Mouse (Mus musculus) embryonic fibroblast, embryonic 13.5 days (primary cell): ENCODE results near the gene Ttyh1.
A peak's percentile ranks its signal among the peaks of the same experiment; 100 is the strongest.

Experiments used
- CTCF ChIP-seq: IDR thresholded peaks from 2 replicates; pipeline ENCODE4 v1.5.1; 2011; ENCODE audit warnings: mild to moderate bottlenecking, control low read depth, low read length, moderate library complexity, borderline replicate concordance; ENCODE audit not compliant: insufficient read depth
- POLR2A ChIP-seq: IDR thresholded peaks from 2 replicates; pipeline ENCODE4 v1.6.1; 2011; ENCODE audit warnings: low read depth, mild to moderate bottlenecking, control low read depth, low read length, moderate library complexity

- TF ChIP-seq POLR2A (no peak), CTCF (peak; percentile 86)
Observed at GRCm38 (mm10) chr7:4145552-4146190, 26.5 kb downstream of the Ttyh1 start.
